Mouse (Mus musculus) heart, embryonic 16.5 days (tissue): ENCODE data around the gene Atp23. TPM values are rescaled to one million over a fixed set of nuclear protein-coding genes. Genes with fewer than 3 reads are reported as not detected.

Experiments
- polyA plus RNA-seq: library from polyadenylated mRNA; unstranded; fragments of >200 nt; fragmentation: Nextera tagmentation; extraction: Ambion mirVana; gene quantifications from 2 replicates; pipeline ENCODE4 v1.2.1, GENCODE M21; 2015

The Atp23 gene
- polyA plus RNA-seq, 1 experiment from 2014 or later: 11.3 TPM

Other genes with a start within 250 kb of the Atp23 start
- 38.2 and 41.8 TPM in 2 replicates for gene Ctdsp2, start 77.4 kb upstream of the Atp23 start, polyA plus RNA-seq
- gene Avil, start 99.4 kb upstream of the Atp23 start, polyA plus RNA-seq: 0.27 and 0.84 TPM in 2 replicates
- 89.3 and 93.4 TPM in 2 replicates for gene Tsfm, start 129.5 kb upstream of the Atp23 start, polyA plus RNA-seq
- gene Mettl1, start 140.1 kb upstream of the Atp23 start, polyA plus RNA-seq: 28.3 and 30.6 TPM in 2 replicates
- gene Eef1akmt3, start 140.2 kb upstream of the Atp23 start, polyA plus RNA-seq: 0.16 and 0.37 TPM in 2 replicates
- gene Cyp27b1, start 146.9 kb upstream of the Atp23 start, polyA plus RNA-seq: 0.08 and 0.14 TPM in 2 replicates
- 0.12 and 0.32 TPM in 2 replicates for gene March9, start 158.8 kb upstream of the Atp23 start, polyA plus RNA-seq
- 834 and 885 TPM in 2 replicates for gene Cdk4, start 162.2 kb upstream of the Atp23 start, polyA plus RNA-seq
- 110 and 112 TPM in 2 replicates for gene Tspan31, start 168.9 kb upstream of the Atp23 start, polyA plus RNA-seq
- 0.32 and 0.42 TPM in 2 replicates for gene Agap2, start 173.9 kb upstream of the Atp23 start, polyA plus RNA-seq
- gene Os9, start 219.8 kb upstream of the Atp23 start, polyA plus RNA-seq: 55.9 and 57.5 TPM in 2 replicates